Mouse (Mus musculus) heart, embryonic 13.5 days (tissue): ENCODE results near the gene Gpr18. TPM values are rescaled to one million over a fixed set of nuclear protein-coding genes. Genes with fewer than 3 reads are reported as not detected.

Experiments used
- ATAC-seq: fragments of 200-750 bp; cut with Nextera tagmentation; 2 replicates; pipeline ENCODE4 v1.8.0; 2017; ENCODE audit warnings: moderate TSS enrichment; ENCODE audit not compliant: insufficient number of reproducible peaks, low FRiP score, low TSS enrichment; ENCODE audit errors: extremely low read depth
- H3K27ac ChIP-seq: fragments of 300-500 bp; sonication (generic); replicated peaks from 2 replicates; pipeline ENCODE4 v1.5.1; 2015; ENCODE audit warnings: moderate library complexity, mild to moderate bottlenecking, inconsistent platforms
- H3K27me3 ChIP-seq: fragments of 300-500 bp; sonication (generic); replicated peaks from 2 replicates; pipeline ENCODE4 v1.6.1; 2015; ENCODE audit warnings: mild to moderate bottlenecking, inconsistent platforms
- H3K36me3 ChIP-seq: fragments of 300-500 bp; sonication (generic); 2 replicates; pipeline ENCODE4 v1.6.1; 2015; ENCODE audit warnings: mild to moderate bottlenecking, inconsistent platforms
- H3K4me1 ChIP-seq: fragments of 300-500 bp; sonication (generic); 2 replicates; pipeline ENCODE4 v1.6.1; 2015; ENCODE audit warnings: inconsistent platforms
- H3K4me2 ChIP-seq: fragments of 300-500 bp; sonication (generic); 2 replicates; pipeline ENCODE4 v1.6.1; 2015; ENCODE audit warnings: inconsistent platforms, mild to moderate bottlenecking, moderate library complexity
- H3K4me3 ChIP-seq: fragments of 300-500 bp; sonication (generic); 2 replicates; pipeline ENCODE4 v1.5.1; 2015; ENCODE audit warnings: moderate library complexity, mild to moderate bottlenecking, inconsistent platforms
- H3K9ac ChIP-seq: fragments of 300-500 bp; sonication (generic); 2 replicates; pipeline ENCODE4 v1.6.1; 2015; ENCODE audit warnings: inconsistent platforms, mild to moderate bottlenecking, moderate library complexity
- H3K9me3 ChIP-seq: fragments of 300-500 bp; sonication (generic); 2 replicates; pipeline ENCODE4 v1.6.1; 2016; ENCODE audit warnings: inconsistent platforms
- WGBS: fragments of 180-500 bp; shearing (Covaris S2); methylation state at CpG from one replicate; pipeline ENCODE4 v1.1.7; 2015; ENCODE audit warnings: mixed read lengths; 5-methylcytosine and 5-hydroxymethylcytosine counted together
- polyA plus RNA-seq: library from polyadenylated mRNA; unstranded; fragments of >200 nt; fragmentation: Nextera tagmentation; extraction: Ambion mirVana; gene quantifications from 2 replicates; pipeline ENCODE4 v1.2.1, GENCODE M21; 2015

The Gpr18 gene
- polyA plus RNA-seq, 1 experiment from 2014 or later: not detected

GRCm38 (mm10) chr14:121901511-121901910, 14.1 kb downstream of the Gpr18 start:
- Histone ChIP-seq H3K4me3 (no peak overlapping the region), H3K9ac (no peak overlapping the region), H3K9me3 (no peaks in the 10 kb centered on the region), H3K4me2 (no peak overlapping the region), H3K4me1 (peaks cover 50% of the 10 kb centered on the region), H3K36me3 (peaks cover 13% of the 10 kb centered on the region), H3K27ac (no peak overlapping the region), H3K27me3 (no peaks in the 10 kb centered on the region)
- ATAC-seq: no peak
- WGBS: 70% methylated on average over 6 of the region's 6 CpGs

GRCm38 (mm10) chr14:121899071-121899470, 16.5 kb downstream of the Gpr18 start:
- Histone ChIP-seq H3K27ac (peak overlapping the region; percentile 24; the same call in 1 of the 2 replicates), H3K4me2 (no peak overlapping the region), H3K4me3 (no peak overlapping the region), H3K9ac (0 out of 2 replicates have a peak overlapping the region, but pooled peaks have one; percentile 14), H3K9me3 (no peaks in the 10 kb centered on the region), H3K27me3 (no peaks in the 10 kb centered on the region), H3K4me1 (peaks cover 48% of the 10 kb centered on the region), H3K36me3 (no peaks in the 10 kb centered on the region)
- no peak for ATAC-seq
- 36% methylated on average over 3 of the region's 3 CpGs for WGBS

DNA sequence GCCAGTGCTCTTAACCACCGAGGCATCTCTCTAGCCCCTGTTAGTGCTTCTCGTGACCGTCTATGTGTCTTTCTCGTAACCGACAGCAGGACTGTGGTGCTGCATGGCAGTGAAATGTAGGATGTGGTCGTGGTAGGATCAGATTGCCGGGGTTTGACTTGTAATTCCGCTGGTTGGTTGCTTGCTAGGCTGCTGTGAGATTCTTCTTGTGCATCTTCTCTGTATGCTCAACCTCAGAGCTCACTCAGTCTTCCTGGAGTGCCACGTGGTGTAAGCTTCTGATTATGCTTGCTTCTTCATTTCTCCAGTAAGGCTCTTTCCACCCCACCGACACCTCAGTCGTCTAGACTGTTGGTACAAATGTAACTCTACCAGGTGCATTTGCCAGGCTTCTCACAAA, 17.1 kb downstream of the Gpr18 start:
- 79% methylated on average over 11 of the region's 11 CpGs for WGBS

DNA sequence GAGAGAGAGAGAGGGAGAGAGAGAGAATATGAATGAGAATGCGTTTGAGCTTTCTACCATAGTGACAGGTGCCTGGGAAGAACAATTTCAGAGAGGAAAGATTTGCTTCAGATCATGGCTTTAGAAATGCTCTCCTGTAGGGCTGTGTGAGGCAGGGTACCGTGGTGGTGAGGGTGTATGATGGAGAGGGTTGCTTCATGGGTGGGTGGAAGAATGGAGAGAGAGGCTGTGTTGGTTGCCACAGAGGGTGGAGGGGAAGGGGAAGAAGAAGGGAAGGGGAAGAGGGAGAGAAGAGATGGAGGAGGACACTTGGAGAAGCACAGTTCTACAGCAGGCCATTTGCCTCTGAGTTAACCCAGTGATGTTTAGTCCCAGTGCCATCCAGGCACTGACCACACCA, 17.8 kb downstream of the Gpr18 start:
- H3K4me3 ChIP-seq: no peak overlapping the region
- peaks cover 52% of the 10 kb centered on the region for H3K4me1 ChIP-seq
- H3K27me3 ChIP-seq: no peaks in the 10 kb centered on the region
- H3K27ac ChIP-seq: no peak overlapping the region
- no peak overlapping the region for H3K4me2 ChIP-seq
- H3K36me3 ChIP-seq: no peaks in the 10 kb centered on the region
- 70% methylated on average over 2 of the region's 2 CpGs for WGBS
- ATAC-seq: no peak
- H3K9ac ChIP-seq: no peak overlapping the region
- H3K9me3 ChIP-seq: no peaks in the 10 kb centered on the region

More for the DNA sequence above, 17.1 kb downstream of the Gpr18 start:
- Histone ChIP-seq H3K9ac (no peak overlapping the region), H3K27me3 (no peaks in the 10 kb centered on the region), H3K4me2 (no peak overlapping the region), H3K9me3 (no peaks in the 10 kb centered on the region), H3K27ac (peak overlapping the region; percentile 24; the same call in 1 of the 2 replicates), H3K4me1 (peaks cover 47% of the 10 kb centered on the region), H3K36me3 (no peaks in the 10 kb centered on the region), H3K4me3 (no peak overlapping the region)
- ATAC-seq: no peak

- ATAC-seq: no peak
- Histone ChIP-seq H3K27ac (no peak overlapping the region), H3K4me3 (no peak overlapping the region), H3K9ac (no peak overlapping the region), H3K4me2 (no peak overlapping the region), H3K36me3 (no peaks in the 10 kb centered on the region), H3K9me3 (no peaks in the 10 kb centered on the region), H3K4me1 (peaks cover 49% of the 10 kb centered on the region), H3K27me3 (no peaks in the 10 kb centered on the region)
- 58% methylated on average over 6 of the region's 6 CpGs for WGBS
Observed at GRCm38 (mm10) chr14:121896126-121897090, 19.2 kb downstream of the Gpr18 start.

DNA sequence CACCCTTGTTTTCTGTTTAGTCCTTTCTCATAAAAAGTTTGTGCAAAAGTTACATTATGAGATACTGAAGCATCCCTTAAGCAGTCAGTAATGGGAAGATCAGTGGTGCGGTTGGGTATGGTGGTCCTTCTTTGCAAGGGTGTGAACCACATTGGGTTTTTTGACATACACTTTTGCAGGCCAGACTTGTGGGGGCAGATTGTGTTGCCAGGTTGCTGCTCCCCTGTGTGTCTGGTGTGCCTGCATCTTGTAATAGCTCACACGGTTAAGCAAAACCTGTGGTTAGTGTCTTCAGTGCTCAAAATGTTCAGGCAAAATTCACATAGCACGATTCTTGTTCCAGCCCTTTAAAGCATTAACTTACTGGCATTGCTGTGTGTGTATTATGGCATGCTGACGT, 20.3 kb downstream of the Gpr18 start:
- no peaks in the 10 kb centered on the region for H3K27me3 ChIP-seq
- WGBS: 81% methylated on average over 4 of the region's 4 CpGs
- no peak overlapping the region for H3K9ac ChIP-seq
- H3K4me3 ChIP-seq: no peak overlapping the region
- H3K4me2 ChIP-seq: no peak overlapping the region
- ATAC-seq: no peak
- peaks cover 44% of the 10 kb centered on the region for H3K4me1 ChIP-seq
- H3K9me3 ChIP-seq: no peaks in the 10 kb centered on the region
- peaks cover 7% of the 10 kb centered on the region for H3K36me3 ChIP-seq
- H3K27ac ChIP-seq: no peak overlapping the region

DNA sequence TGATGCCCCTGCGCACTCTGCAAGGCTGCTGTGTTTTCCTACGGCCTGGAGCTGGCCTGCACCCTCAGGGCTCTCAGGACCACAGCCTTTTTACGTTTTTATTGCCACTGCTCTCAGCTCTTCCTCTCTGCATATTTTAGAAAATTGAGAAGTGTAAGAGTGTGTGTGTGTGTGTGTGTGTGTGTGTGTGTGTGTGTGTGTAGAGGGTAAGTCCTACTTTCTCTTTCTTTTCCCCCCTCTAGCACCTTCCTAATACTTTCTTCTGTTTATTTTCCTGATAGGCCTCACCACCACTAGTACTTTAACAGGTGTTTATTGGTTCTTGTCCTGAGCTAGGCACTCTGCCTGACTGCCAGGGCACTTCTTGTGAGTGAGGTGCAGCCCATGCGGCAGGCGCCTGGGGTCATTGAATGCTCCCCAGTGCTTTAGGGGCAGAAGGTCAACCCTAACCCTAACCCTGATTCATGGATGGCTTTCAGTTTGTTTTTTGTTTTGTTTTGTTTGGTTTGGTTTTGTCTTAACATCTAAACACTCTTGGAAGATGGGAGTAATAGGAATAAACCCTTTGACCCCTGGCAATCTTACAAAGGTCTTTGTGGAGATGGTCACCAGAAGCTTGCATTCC, 21.0 kb downstream of the Gpr18 start:
- no peak overlapping the region for H3K4me3 ChIP-seq
- H3K36me3 ChIP-seq: peaks cover 8% of the 10 kb centered on the region
- H3K27me3 ChIP-seq: no peaks in the 10 kb centered on the region
- no peaks in the 10 kb centered on the region for H3K9me3 ChIP-seq
- no peak overlapping the region for H3K9ac ChIP-seq
- no peak overlapping the region for H3K27ac ChIP-seq
- no peak for ATAC-seq
- WGBS: 83% methylated on average over 5 of the region's 5 CpGs
- H3K4me2 ChIP-seq: no peak overlapping the region
- H3K4me1 ChIP-seq: peaks cover 43% of the 10 kb centered on the region

DNA sequence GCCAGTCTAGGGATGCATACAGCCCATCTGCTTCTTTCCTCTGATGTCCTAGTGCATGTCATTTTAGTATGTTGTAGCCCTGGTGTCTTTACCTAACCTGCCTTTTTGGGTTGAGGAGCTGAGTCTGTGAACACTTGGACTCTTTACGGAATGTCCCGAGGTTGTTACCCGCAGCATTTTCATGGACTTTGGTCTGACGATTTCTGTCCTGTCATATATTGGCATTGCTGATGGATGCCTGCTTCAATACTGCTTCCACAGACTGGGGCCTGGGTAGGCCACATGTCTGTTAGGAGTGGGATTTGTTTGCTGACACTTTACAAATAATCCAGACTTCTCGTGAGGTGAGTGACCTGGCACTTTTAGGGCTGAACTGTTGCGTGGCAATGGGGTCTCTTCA, 21.8 kb downstream of the Gpr18 start:
- ATAC-seq: no peak
- H3K36me3 ChIP-seq: peaks cover 8% of the 10 kb centered on the region
- WGBS: 81% methylated on average over 6 of the region's 6 CpGs
- no peak overlapping the region for H3K4me2 ChIP-seq
- no peak overlapping the region for H3K4me3 ChIP-seq
- no peaks in the 10 kb centered on the region for H3K9me3 ChIP-seq
- no peaks in the 10 kb centered on the region for H3K27me3 ChIP-seq
- no peak overlapping the region for H3K27ac ChIP-seq
- H3K4me1 ChIP-seq: peaks cover 34% of the 10 kb centered on the region
- H3K9ac ChIP-seq: no peak overlapping the region

DNA sequence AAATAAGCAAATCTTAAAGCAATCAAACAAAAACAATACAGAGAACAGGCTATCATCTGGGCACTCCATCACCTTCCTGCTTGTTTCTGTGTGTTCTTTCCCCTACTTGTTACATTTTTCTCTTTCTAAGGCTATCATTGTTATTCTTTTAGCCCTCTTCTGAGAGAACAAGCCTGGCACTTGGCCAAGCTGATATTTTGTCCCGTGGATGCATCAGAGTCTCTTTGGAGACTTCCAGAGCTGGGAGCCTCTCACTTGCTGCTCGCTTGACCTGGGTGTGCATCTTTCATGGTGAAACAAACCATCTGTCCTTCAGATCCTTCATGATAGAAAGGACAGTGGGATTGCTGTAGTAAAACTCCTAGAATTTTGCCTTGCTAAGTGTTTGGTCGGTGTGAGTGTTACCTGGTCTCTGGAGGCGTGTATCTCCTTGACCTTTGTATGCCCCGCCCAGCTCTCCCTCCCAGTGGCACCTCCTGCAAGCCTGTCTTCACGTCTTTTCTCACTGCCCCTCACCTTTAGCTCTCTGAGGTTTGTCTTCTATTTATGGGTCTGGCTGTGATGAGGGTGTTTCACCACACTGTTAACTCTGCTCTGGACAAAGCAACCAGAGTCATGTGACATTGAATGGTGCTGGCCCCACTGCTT, 31.3 kb downstream of the Gpr18 start:
- peak overlapping the region; percentile 16; the same call in 1 of the 2 replicates for H3K9ac ChIP-seq

GRCm38 (mm10) chr14:121881211-121881610, 34.4 kb downstream of the Gpr18 start:
- no peak overlapping the region for H3K4me3 ChIP-seq
- H3K27ac ChIP-seq: no peak overlapping the region
- H3K4me1 ChIP-seq: peaks cover 40% of the 10 kb centered on the region
- H3K9ac ChIP-seq: no peak overlapping the region
- 80% methylated on average over 7 of the region's 7 CpGs for WGBS
- no peak overlapping the region for H3K4me2 ChIP-seq
- no peaks in the 10 kb centered on the region for H3K27me3 ChIP-seq
- H3K36me3 ChIP-seq: no peaks in the 10 kb centered on the region; the same call in 1 of the 2 replicates
- ATAC-seq: no peak
- no peaks in the 10 kb centered on the region for H3K9me3 ChIP-seq

More for the DNA sequence above, 31.3 kb downstream of the Gpr18 start:
- peaks cover 47% of the 10 kb centered on the region for H3K4me1 ChIP-seq
- peak overlapping the region; percentile 33 for H3K4me2 ChIP-seq
- H3K27ac ChIP-seq: peak overlapping the region; percentile 77
- no peak for ATAC-seq
- H3K4me3 ChIP-seq: no peak overlapping the region
- H3K36me3 ChIP-seq: no peaks in the 10 kb centered on the region; the same call in 1 of the 2 replicates
- 28% methylated on average over 6 of the region's 6 CpGs for WGBS
- H3K27me3 ChIP-seq: no peaks in the 10 kb centered on the region
- no peaks in the 10 kb centered on the region for H3K9me3 ChIP-seq

DNA sequence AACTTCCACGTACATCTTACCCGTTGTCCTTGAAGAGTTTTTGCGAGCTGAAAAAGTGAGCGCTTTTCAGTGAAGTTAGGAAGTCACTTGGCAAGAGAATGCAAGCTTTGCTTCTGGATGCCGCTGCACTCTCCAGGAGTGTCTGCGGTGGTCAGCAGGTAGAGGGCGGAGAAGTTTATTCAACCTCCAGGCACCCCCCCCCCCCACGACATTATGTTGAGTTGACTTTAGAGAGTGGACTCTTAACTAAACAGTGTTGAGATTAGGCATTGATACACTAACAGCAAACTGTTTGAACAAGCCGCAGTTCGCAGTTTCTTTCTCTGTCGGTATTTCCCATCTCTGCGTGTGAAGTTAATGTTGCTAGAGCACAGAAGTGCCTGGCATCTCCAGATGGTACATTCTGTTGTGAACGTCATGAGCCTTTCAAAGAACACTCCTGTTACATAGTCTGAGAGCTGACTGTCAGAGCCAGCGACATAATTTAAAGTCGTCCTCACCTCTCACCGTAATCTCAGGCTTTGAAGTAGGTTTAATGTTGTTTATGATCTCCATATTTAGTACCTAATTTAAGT, 36.2 kb downstream of the Gpr18 start:
- no peaks in the 10 kb centered on the region for H3K9me3 ChIP-seq
- H3K27me3 ChIP-seq: peaks cover 4% of the 10 kb centered on the region; the same call in 1 of the 2 replicates
- 13% methylated on average over 16 of the region's 16 CpGs for WGBS
- ATAC-seq: no peak
- peak overlapping the region; percentile 80 for H3K4me2 ChIP-seq
- H3K9ac ChIP-seq: peak overlapping the region; percentile 95
- peak overlapping the region; percentile 80 for H3K4me3 ChIP-seq
- H3K36me3 ChIP-seq: no peaks in the 10 kb centered on the region
- no peak overlapping the region for H3K27ac ChIP-seq
- peaks cover 28% of the 10 kb centered on the region for H3K4me1 ChIP-seq
